Mouse (Mus musculus) kidney, postnatal 10 days (tissue): Measurements from ENCODE around the gene 1810024B03Rik.

Source experiments
- DNase-seq: peaks from one replicate; pipeline ENCODE4 v3.0.0; 2021; ENCODE audit warnings: mixed read lengths

1810024B03Rik gene

GRCm38 (mm10) chr2:127166261-127166660 lies 41.8 kb downstream of the 1810024B03Rik start:
- DNase-seq = peak; percentile 22

- no peak for DNase-seq
Measured at GRCm38 (mm10) chr2:127165675-127166074, 42.4 kb downstream of the 1810024B03Rik start.

GRCm38 (mm10) chr2:127145699-127146098 lies 62.4 kb downstream of the 1810024B03Rik start:
- no peak for DNase-seq

DNA sequence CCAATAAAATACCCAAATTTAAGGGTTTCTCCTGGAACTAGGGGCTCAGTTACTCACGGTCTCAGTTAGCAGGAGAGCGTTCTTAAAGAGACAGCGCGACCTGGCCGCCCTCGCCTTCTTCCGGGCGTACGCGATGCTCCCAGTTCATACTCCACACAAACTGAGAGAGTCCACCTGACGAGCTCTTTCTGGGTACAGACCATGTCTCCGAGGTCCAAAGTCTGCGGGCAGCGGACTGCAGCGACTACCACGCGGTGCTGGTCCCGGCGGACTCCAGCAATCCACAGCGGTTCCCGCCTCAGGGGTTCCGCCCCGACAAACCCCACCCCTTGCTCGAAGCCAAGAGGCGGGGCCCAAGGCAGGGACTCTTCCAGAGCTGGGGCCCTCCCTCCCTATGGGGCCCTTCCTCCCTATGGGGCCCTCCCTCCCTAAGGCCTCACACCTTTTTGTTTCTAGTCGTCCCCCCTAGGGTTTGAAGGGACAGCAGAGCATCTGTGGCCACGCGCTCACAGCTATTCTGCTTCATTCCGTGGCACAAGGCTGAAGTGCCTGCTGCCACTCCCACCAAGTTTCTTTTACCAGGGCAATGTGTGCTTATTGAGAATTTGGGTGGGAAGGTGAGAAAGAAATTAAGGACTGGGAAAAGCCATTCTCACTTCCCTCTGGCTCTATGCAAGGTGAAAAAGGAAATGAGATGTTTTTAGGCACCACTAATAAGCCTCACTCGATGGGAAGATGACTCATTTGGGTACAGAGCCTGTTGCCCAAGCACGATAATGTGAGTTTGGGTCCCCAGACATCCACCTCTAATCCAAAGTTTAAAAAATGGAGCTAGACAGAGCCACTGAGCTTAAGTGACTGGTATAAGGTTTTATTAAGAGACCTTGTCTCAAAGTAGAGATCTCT lies 64.7 kb downstream of the 1810024B03Rik start, which contains the start of gene Itpripl1:
Gene Itpripl1 (minus strand): TSS at position 285 of the 906 bp plus-strand sequence.
- DNase-seq = peak; percentile 90

GRCm38 (mm10) chr2:127142577-127143157 lies 65.4 kb downstream of the 1810024B03Rik start:
- no peak for DNase-seq

GRCm38 (mm10) chr2:127142031-127142430 lies 66.0 kb downstream of the 1810024B03Rik start:
- no peak for DNase-seq

GRCm38 (mm10) chr2:127140011-127140410 lies 68.1 kb downstream of the 1810024B03Rik start:
- DNase-seq = no peak

GRCm38 (mm10) chr2:127139605-127140004 lies 68.5 kb downstream of the 1810024B03Rik start:
- no peak for DNase-seq

DNA sequence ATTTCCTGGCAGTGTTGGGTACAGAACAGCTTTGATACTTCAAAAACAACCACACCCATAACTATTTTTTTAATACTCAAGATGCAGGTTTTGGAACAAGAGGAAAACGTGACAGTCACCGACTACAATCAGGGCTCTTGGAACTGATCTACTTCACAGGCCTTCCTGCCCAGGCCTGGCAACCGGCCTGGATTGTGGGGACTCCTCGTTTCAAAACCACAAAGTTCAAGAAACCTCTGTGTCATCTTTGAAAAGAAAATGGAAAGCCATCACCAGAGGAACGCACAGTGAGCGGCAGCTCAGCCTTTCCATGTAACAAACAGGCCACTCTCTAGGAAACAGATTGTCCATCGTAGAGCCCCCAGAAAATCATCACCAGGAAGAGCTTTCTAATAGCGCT lies 69.0 kb downstream of the 1810024B03Rik start:
- DNase-seq = no peak

- DNase-seq = no peak
Measured at GRCm38 (mm10) chr2:127138449-127138848, 69.6 kb downstream of the 1810024B03Rik start.

DNA sequence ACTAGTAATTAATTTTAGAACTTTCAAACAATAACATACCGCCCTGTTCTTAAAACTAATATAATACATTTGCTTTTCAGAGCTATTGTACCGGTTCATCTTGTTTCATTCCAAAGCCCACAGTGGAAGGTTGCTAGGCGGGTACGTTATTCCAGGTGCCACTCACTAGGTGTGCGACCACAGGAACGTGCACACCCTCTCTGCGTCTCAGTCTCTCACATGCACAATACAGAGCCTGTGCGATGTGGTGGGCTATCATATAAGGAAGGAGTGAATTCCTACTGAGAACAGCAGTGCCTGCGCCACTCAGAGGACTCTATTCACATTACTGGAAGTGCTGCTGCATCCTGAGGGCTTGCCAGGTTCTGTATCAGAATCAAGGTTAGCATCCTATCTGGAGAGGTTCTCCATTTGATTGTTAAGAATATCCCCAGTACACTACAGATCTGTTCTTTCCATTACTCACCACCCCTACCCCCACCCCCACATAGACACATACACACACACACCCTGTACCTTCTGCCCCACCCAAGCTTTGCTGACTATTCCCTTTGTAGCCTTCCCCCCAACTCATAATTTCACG lies 70.2 kb downstream of the 1810024B03Rik start:
- DNase-seq = no peak

DNA sequence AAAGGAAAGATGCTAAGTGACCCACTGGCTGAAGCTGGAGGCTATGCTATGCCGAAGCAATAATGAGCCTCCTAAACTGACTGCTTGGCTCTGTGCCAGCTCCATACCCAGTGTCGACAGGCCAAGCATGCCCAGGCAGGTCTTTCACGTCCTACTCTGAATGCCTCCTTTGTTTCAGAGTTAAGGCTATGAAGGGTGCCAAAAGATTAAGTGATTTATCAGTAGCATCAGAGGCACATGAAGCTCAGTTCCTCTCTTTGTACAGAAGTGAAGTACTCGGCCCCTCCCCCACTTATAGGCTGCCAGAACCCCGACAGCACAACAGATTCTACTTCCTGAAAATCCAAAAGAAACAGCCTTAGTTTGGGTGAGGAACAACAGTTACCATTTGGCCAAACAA lies 71.1 kb downstream of the 1810024B03Rik start:
- DNase-seq = peak; percentile 77
